Mouse (Mus musculus): ENCODE results near the gene Cmbl.

The Cmbl gene

GRCm38 (mm10) chr15:31565184-31565583 is at the start of gene Cmbl:
Gene Cmbl, plus strand, starts transcription at chr15:31565389.
- DNase-seq (ENCODE audit: low read depth, low spot score): peak; percentile 57

DNA sequence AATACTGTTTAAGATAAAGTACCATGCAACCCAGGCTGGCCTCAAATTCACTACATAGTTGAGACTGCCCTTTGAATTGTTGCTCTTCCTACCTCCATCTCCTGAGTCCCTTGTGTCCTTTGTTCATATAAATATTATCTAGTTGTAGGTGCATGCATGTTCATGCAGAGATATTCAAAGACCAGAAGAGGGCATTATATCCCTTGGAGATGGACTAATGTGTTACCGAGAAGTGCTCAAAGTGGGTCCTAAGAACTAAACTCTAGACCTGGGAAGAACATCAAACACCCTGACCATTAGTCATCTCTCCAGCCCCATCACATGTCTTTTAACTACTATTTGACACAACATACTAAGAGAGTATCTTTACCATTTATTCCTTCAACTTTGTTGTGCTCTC is 48.0 kb upstream of the Cmbl start:
- no peak for DNase-seq (ENCODE audit: low read depth, low spot score)

- no peak for DNase-seq (ENCODE audit: low read depth, low spot score)
Measured at GRCm38 (mm10) chr15:31518371-31518770, 46.8 kb upstream of the Cmbl start.

GRCm38 (mm10) chr15:31519000-31519399 is 46.2 kb upstream of the Cmbl start:
- DNase-seq (ENCODE audit: low read depth, low spot score): no peak

- DNase-seq (ENCODE audit: low read depth, low spot score): no peak
Measured at GRCm38 (mm10) chr15:31526463-31526862, 38.7 kb upstream of the Cmbl start.

- DNase-seq (ENCODE audit: low read depth, low spot score): no peak
Measured at GRCm38 (mm10) chr15:31528477-31528876, 36.7 kb upstream of the Cmbl start.

- DNase-seq (ENCODE audit: low read depth, low spot score): no peak
Measured at GRCm38 (mm10) chr15:31529103-31529502, 36.1 kb upstream of the Cmbl start.

DNA sequence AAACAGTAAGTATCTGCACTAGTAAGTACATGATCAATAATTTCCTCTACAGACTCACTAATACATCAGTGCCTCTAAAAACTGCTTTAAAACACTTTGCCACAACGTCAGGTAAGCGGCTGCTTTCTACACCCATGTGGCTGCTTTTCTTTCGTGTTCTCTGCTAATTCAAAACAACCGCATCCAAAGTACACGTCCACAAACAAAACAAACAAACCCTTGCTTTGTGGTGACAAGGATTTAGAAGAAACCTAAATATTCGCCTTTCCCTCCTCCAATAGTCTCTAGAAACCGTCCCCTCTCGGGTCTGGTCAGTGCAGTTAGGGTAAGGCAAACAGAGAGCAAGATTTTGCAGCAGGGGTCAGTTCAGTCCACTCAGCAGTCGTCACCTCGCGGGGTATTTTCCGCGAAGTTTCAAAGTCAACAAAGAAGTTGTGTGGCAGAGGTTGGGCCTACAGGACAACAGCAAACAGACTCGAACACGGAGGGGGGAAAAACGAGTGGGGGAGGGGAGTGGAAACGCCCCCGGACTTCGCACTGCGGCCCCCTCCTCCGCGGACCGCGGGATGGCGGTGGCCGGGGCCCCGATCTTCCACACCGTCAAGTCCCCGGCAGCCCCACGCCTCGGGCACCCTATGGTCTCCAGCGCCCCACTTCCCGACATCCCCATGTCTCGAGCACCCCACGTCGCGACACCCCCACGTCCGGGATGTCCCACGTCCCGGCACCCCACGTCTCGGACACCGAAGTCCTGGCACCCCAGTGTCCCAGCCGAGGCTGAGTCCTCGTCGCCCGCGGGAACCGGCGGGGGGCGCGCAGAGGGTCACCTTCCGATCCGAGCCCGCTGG is 35.2 kb upstream of the Cmbl start:
- peak; percentile 20 for DNase-seq (ENCODE audit: low read depth, low spot score)

- peak; percentile 97 for DNase-seq (ENCODE audit: low read depth, low spot score)
Measured at GRCm38 (mm10) chr15:31530659-31531445, 34.3 kb upstream of the Cmbl start, which contains the start of gene March6. Gene March6, minus strand, starts transcription at chr15:31531053.

- peak; percentile 43 for DNase-seq (ENCODE audit: low read depth, low spot score)
Measured at GRCm38 (mm10) chr15:31531446-31532330, 33.5 kb upstream of the Cmbl start.

DNA sequence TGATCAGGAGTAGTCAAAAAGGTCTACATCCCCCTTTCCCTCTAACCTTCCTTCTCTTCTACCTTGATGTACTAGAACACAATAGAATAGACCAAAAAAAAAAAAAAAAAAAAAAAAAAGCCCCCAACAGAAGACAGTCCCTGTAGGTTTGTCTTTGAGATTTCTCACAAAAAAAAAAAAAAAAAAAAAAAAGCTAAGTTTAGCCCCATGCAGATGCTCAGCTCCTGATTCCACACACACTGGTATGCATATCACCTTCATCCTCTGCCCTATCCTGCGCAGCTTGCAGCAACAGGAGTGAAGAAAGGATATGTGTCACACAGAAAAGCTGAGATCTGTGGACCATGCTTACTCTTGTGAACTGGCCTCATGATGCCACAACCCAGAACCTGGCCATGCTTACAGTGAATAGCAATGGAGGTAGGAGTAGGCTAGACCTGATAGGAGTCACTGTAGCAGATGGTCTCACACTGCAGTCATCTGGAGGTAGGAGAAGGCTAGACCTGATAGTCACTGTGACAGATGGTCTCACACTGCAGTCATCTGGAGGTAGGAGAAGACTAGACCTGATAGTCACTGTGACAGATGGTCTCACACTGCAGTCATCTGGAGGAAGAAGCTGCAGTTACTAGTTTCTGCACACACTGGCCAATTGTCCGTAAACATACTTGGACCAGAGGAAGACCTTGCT is 32.7 kb upstream of the Cmbl start:
- peak; percentile 33 for DNase-seq (ENCODE audit: low read depth, low spot score)

GRCm38 (mm10) chr15:31533529-31533928 is 31.7 kb upstream of the Cmbl start:
- DNase-seq (ENCODE audit: low read depth, low spot score): no peak

- DNase-seq (ENCODE audit: low read depth, low spot score): no peak
Measured at GRCm38 (mm10) chr15:31534421-31535258, 30.5 kb upstream of the Cmbl start.

DNA sequence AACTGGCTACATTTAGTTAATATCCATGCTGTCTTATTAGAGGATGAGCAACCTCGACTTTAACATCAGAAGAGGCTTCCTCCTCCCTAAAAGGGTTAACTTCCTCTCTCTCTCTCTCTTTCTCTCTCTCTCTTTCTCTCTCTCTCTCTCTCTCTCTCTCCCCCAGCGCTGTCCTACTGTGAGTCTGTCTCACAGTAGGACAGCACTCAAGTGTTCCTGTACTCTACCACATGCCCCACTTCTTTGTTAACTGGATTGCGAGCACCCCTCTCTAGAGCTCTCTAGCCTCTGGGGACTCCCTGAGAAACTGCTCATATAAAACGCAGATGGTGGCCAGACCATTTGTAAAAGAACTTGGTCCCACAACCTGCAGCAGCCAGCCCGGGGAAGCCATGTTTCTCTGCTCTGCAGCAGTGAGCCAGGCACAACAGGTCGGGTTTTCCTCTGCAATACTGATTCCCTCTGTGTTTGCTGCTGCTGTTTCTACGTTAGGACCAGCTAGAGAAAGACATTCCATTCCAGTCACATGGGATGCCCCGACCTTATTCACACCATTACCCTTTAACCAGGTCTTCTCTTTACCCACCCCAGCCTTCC is 29.8 kb upstream of the Cmbl start:
- no peak for DNase-seq (ENCODE audit: low read depth, low spot score)

- DNase-seq (ENCODE audit: low read depth, low spot score): peak; percentile 89
Measured at GRCm38 (mm10) chr15:31536051-31536737, 29.0 kb upstream of the Cmbl start.

DNA sequence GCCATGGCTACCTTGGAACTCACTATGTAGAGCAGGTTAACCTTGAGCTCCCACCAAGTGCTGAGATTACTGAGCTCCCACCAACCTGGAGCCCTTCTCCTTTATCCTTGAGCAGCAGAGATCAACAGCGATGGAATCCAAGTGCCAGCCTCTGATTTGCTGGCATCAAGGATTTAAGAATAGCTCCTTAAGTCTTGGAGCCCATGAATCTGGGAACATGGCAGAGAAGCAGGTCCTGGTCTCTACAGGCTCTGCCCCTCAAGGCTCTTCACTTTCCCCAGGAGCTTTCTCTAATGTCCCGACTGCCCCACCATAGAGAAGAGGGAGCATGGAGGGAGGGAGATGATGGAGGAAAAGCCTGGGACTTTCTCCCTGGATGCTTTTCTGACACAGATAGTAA is 27.5 kb upstream of the Cmbl start:
- no peak for DNase-seq (ENCODE audit: low read depth, low spot score)

GRCm38 (mm10) chr15:31538346-31538745 is 26.8 kb upstream of the Cmbl start:
- DNase-seq (ENCODE audit: low read depth, low spot score): no peak

- peak; percentile 30 for DNase-seq (ENCODE audit: low read depth, low spot score)
Measured at GRCm38 (mm10) chr15:31539643-31540512, 25.3 kb upstream of the Cmbl start.
